Mouse (Mus musculus): ENCODE data around the gene Shkbp1.

DNA sequence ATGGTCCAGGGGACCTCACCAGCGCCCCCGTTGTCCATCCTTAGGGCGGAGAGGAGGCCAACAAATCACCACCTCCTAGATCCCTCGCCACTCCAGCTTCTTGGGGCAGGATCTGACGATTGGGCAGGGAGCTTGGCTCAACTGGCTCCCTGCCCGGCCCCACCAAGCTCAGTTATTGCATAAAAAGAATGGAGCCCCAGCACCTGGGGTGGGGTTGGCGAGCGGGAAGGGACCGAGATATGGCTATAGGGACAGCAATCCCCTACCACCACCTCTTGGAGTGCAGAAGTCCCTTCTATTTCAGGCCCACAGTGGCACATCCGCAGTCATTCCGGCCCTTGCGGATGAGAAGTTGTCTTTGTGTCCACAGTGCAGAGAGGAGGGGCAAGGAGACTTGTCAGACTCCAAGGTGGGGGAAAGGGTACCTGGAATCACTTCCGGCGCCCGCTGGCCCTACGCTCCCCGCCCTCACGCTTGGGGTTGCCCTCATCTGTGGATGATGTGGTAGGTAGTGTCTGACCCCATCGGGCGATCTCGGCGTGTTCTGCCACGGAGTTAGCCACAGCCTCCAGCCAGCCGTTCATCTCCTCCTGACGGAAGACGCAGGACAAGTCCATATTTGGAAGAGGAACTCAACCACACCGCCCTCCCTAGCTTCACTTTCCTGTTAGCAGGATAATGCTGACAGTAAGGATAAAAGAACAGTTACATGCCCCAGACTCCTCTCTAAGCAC is 1.2 kb upstream of the Shkbp1 start, which contains the start of gene Gm20479:
- no peak for TF ChIP-seq GATA1 (IDR thresholded peaks at IDR 0.05; ENCODE audit: borderline replicate concordance, low read length)
- no peak for TF ChIP-seq FLI1 (IDR thresholded peaks at IDR 0.05; ENCODE audit: low read length)
